Mouse (Mus musculus): ENCODE measurements around the gene 5730596B20Rik. TPM values are rescaled to one million over a fixed set of nuclear protein-coding genes. Genes with fewer than 3 reads are reported as not detected.

The 5730596B20Rik gene
- polyA plus RNA-seq, 1 experiment = not detected

GRCm38 (mm10) chr6:52222729-52223128 is 45.4 kb downstream of the 5730596B20Rik start:
- peaks cover 6% of the 10 kb centered on the region for H3K4me1 ChIP-seq (ENCODE audit: control insufficient read depth, insufficient read depth, low read length)
- TF ChIP-seq CTCF (IDR thresholded peaks at IDR 0.05; ENCODE audit: insufficient read depth, low read depth, low read length) = no peak
- TF ChIP-seq POLR2A (IDR thresholded peaks at IDR 0.05; ENCODE audit: insufficient read depth, low read depth, low read length) = no peak
- WGBS = 28% methylated on average over 13 of the region's 13 CpGs
- no peak overlapping the region for H3K27ac ChIP-seq (ENCODE audit: insufficient read depth, low read depth, low read length)
- H3K4me3 ChIP-seq (ENCODE audit: insufficient read depth, low read depth, low read length) = no peak overlapping the region

- Histone ChIP-seq H3K27ac (ENCODE audit: insufficient read depth, low read depth, low read length) (no peak overlapping the region), H3K4me3 (ENCODE audit: insufficient read depth, low read depth, low read length) (no peak overlapping the region), H3K4me1 (ENCODE audit: control insufficient read depth, insufficient read depth, low read length) (peaks cover 6% of the 10 kb centered on the region)
- 5% methylated on average over 24 of the region's 24 CpGs for WGBS
- TF ChIP-seq CTCF (IDR thresholded peaks at IDR 0.05; ENCODE audit: insufficient read depth, low read depth, low read length) (no peak), POLR2A (IDR thresholded peaks at IDR 0.05; ENCODE audit: insufficient read depth, low read depth, low read length) (no peak)
These were observed 46.9 kb downstream of the 5730596B20Rik start for GRCm38 (mm10) chr6:52223939-52224760.

- WGBS = 2% methylated on average over 36 of the region's 36 CpGs
- Histone ChIP-seq H3K27ac (ENCODE audit: insufficient read depth, low read depth, low read length) (no peak overlapping the region), H3K4me3 (ENCODE audit: insufficient read depth, low read depth, low read length) (no peak overlapping the region), H3K4me1 (ENCODE audit: control insufficient read depth, insufficient read depth, low read length) (peaks cover 6% of the 10 kb centered on the region)
- TF ChIP-seq POLR2A (IDR thresholded peaks at IDR 0.05; ENCODE audit: insufficient read depth, low read depth, low read length) (no peak), CTCF (IDR thresholded peaks at IDR 0.05; ENCODE audit: insufficient read depth, low read depth, low read length) (no peak)
These were observed 47.8 kb downstream of the 5730596B20Rik start for GRCm38 (mm10) chr6:52224895-52225611.

- 3% methylated on average over 69 of the region's 69 CpGs for WGBS
- Histone ChIP-seq H3K4me3 (ENCODE audit: insufficient read depth, low read depth, low read length) (no peak overlapping the region), H3K27ac (ENCODE audit: insufficient read depth, low read depth, low read length) (no peak overlapping the region), H3K4me1 (ENCODE audit: control insufficient read depth, insufficient read depth, low read length) (peaks cover 6% of the 10 kb centered on the region)
- no peak for TF ChIP-seq CTCF (IDR thresholded peaks at IDR 0.05; ENCODE audit: insufficient read depth, low read depth, low read length)
- no peak for TF ChIP-seq POLR2A (IDR thresholded peaks at IDR 0.05; ENCODE audit: insufficient read depth, low read depth, low read length)
These were observed 48.6 kb downstream of the 5730596B20Rik start for GRCm38 (mm10) chr6:52225612-52226568.

GRCm38 (mm10) chr6:52226569-52227257 is 49.4 kb downstream of the 5730596B20Rik start:
- no peak for TF ChIP-seq CTCF (IDR thresholded peaks at IDR 0.05; ENCODE audit: insufficient read depth, low read depth, low read length)
- TF ChIP-seq POLR2A (IDR thresholded peaks at IDR 0.05; ENCODE audit: insufficient read depth, low read depth, low read length) = no peak

GRCm38 (mm10) chr6:52227470-52228222 is 50.3 kb downstream of the 5730596B20Rik start:
- TF ChIP-seq POLR2A (IDR thresholded peaks at IDR 0.05; ENCODE audit: insufficient read depth, low read depth, low read length) = no peak
- TF ChIP-seq CTCF (IDR thresholded peaks at IDR 0.05; ENCODE audit: insufficient read depth, low read depth, low read length) = no peak
- H3K4me1 ChIP-seq (ENCODE audit: control insufficient read depth, insufficient read depth, low read length) = no peaks in the 10 kb centered on the region
- H3K27ac ChIP-seq (ENCODE audit: insufficient read depth, low read depth, low read length) = no peak overlapping the region
- no peak overlapping the region for H3K4me3 ChIP-seq (ENCODE audit: insufficient read depth, low read depth, low read length)
- WGBS = 7% methylated on average over 11 of the region's 11 CpGs

More at GRCm38 (mm10) chr6:52226569-52227257, 49.4 kb downstream of the 5730596B20Rik start:
- peaks cover 1% of the 10 kb centered on the region; the same call in 1 of the 2 replicates for H3K4me1 ChIP-seq (ENCODE audit: control insufficient read depth, insufficient read depth, low read length)
- no peak overlapping the region for H3K4me3 ChIP-seq (ENCODE audit: insufficient read depth, low read depth, low read length)
- 4% methylated on average over 26 of the region's 26 CpGs for WGBS
- H3K27ac ChIP-seq (ENCODE audit: insufficient read depth, low read depth, low read length) = no peak overlapping the region

GRCm38 (mm10) chr6:52228475-52229465 is 51.5 kb downstream of the 5730596B20Rik start:
- H3K4me1 ChIP-seq (ENCODE audit: control insufficient read depth, insufficient read depth, low read length) = no peaks in the 10 kb centered on the region
- 3% methylated on average over 38 of the region's 38 CpGs for WGBS
- no peak overlapping the region for H3K27ac ChIP-seq (ENCODE audit: insufficient read depth, low read depth, low read length)
- no peak overlapping the region for H3K4me3 ChIP-seq (ENCODE audit: insufficient read depth, low read depth, low read length)
- TF ChIP-seq CTCF (IDR thresholded peaks at IDR 0.05; ENCODE audit: insufficient read depth, low read depth, low read length) = no peak
- no peak for TF ChIP-seq POLR2A (IDR thresholded peaks at IDR 0.05; ENCODE audit: insufficient read depth, low read depth, low read length)

Measured in olfactory bulb, adult 2 months (tissue).